Mouse (Mus musculus) CH12.LX (cell line): ENCODE results near the gene Syt3. TPM values are rescaled to one million over a fixed set of nuclear protein-coding genes. Genes with fewer than 3 reads are reported as not detected.

Experiments used
- DNase-seq: peaks from one replicate; pipeline ENCODE4 v3.0.0-alpha.2; 2013; ENCODE audit errors: extremely low read depth
- H3K27ac ChIP-seq: 2 replicates; pipeline ENCODE4 v1.5.1; 2012; ENCODE audit warnings: low read depth, mild to moderate bottlenecking, control low read depth, moderate library complexity; ENCODE audit not compliant: insufficient read depth
- H3K27me3 ChIP-seq: replicated peaks from 2 replicates; pipeline ENCODE3; 2012; ENCODE audit warnings: inconsistent platforms
- H3K36me3 ChIP-seq, 2 experiments: replicated peaks in 1 of 2; 2 replicates each; pipeline versions ENCODE3 to v1.6.1; 2012; ENCODE audit warnings: inconsistent platforms in 1 of 2, low read length in 1 of 2, mild to moderate bottlenecking in 1 of 2, mixed read lengths in 1 of 2, moderate library complexity in 1 of 2; ENCODE audit not compliant: control insufficient read depth in 1 of 2, insufficient read depth in 1 of 2
- H3K4me1 ChIP-seq, 2 experiments: 2 replicates each; pipeline ENCODE4 v1.6.1; 2012; ENCODE audit warnings: inconsistent platforms in 1 of 2, moderate library complexity in 1 of 2; ENCODE audit not compliant: insufficient read depth in 2 of 2, control insufficient read depth in 1 of 2
- H3K4me2 ChIP-seq: 2 replicates; pipeline ENCODE4 v1.6.1; 2012; ENCODE audit warnings: low read depth, mild to moderate bottlenecking, control low read depth; ENCODE audit not compliant: poor library complexity, insufficient read depth, severe bottlenecking
- H3K4me3 ChIP-seq, 3 experiments: fragments of 150-350 bp in 1 of 3; sonication (generic) in 1 of 3; replicated peaks in 1 of 3; 2 replicates each; pipeline versions ENCODE3 to v1.5.1; 2011 to 2012; ENCODE audit warnings: low read depth in 2 of 3, low read length in 2 of 3, mild to moderate bottlenecking in 2 of 3, moderate library complexity in 2 of 3, control low read depth in 1 of 3, improper control_type of control experiment in 1 of 3, inconsistent platforms in 1 of 3, mixed read lengths in 1 of 3; ENCODE audit not compliant: poor library complexity in 1 of 3
- H3K79me2 ChIP-seq: replicated peaks from 2 replicates; pipeline ENCODE4 v1.6.1; 2012; ENCODE audit warnings: mild to moderate bottlenecking, moderate library complexity; ENCODE audit not compliant: control insufficient read depth, poor library complexity, insufficient read depth, severe bottlenecking; ENCODE audit errors: extremely low read depth
- H3K9ac ChIP-seq: 2 replicates; pipeline ENCODE4 v1.6.1; 2012; ENCODE audit warnings: low read depth, mild to moderate bottlenecking, control low read depth, moderate library complexity; ENCODE audit not compliant: insufficient read depth
- H3K9me3 ChIP-seq: replicated peaks from 2 replicates; pipeline ENCODE3; 2012; ENCODE audit warnings: low read length, inconsistent platforms, mixed read lengths
- BHLHE40 ChIP-seq: IDR thresholded peaks from 2 replicates; pipeline ENCODE4 v1.6.1; 2011; ENCODE audit warnings: mild to moderate bottlenecking, low read depth, low read length, improper control_type of control experiment
- CHD2 ChIP-seq: IDR thresholded peaks from 2 replicates; pipeline ENCODE4 v1.6.1; 2011; ENCODE audit warnings: low read length, improper control_type of control experiment
- CTCF ChIP-seq, 2 experiments: IDR thresholded peaks in 1 of 2; conservative IDR thresholded peaks in 1 of 2; 2 replicates each; pipeline ENCODE4 v1.5.1; 2011 to 2012; ENCODE audit warnings: low read depth in 2 of 2, low read length in 2 of 2, improper control_type of control experiment in 1 of 2, inconsistent platforms in 1 of 2, mild to moderate bottlenecking in 1 of 2, moderate library complexity in 1 of 2
- E2F4 ChIP-seq: IDR thresholded peaks from 2 replicates; pipeline ENCODE4 v1.6.1; 2011; ENCODE audit warnings: low read depth, low read length, improper control_type of control experiment; ENCODE audit not compliant: insufficient replicate concordance
- ELF1 ChIP-seq: IDR thresholded peaks from 2 replicates; pipeline ENCODE4 v1.6.1; 2014; ENCODE audit warnings: low read depth, mild to moderate bottlenecking, inconsistent platforms, low read length, improper control_type of control experiment
- IRF4 ChIP-seq: IDR thresholded peaks from 2 replicates; pipeline ENCODE4 v1.6.1; 2014; ENCODE audit warnings: low read depth, mild to moderate bottlenecking, inconsistent platforms, low read length, improper control_type of control experiment
- MAFK ChIP-seq: IDR thresholded peaks from 2 replicates; pipeline ENCODE4 v1.6.1; 2011; ENCODE audit warnings: low read length, improper control_type of control experiment; ENCODE audit not compliant: insufficient replicate concordance
- MAX ChIP-seq: IDR thresholded peaks from 2 replicates; pipeline ENCODE4 v1.6.1; 2011; ENCODE audit warnings: low read length, improper control_type of control experiment
- MEF2A ChIP-seq: IDR thresholded peaks from 2 replicates; pipeline ENCODE4 v1.6.1; 2014; ENCODE audit warnings: low read depth, mild to moderate bottlenecking, inconsistent platforms, low read length, improper control_type of control experiment, borderline replicate concordance
- MXI1 ChIP-seq: IDR thresholded peaks from 2 replicates; pipeline ENCODE4 v1.6.1; 2011; ENCODE audit warnings: mild to moderate bottlenecking, low read depth, low read length, improper control_type of control experiment
- MYC ChIP-seq: IDR thresholded peaks from 2 replicates; pipeline ENCODE4 v1.6.1; 2011; ENCODE audit warnings: low read depth, mild to moderate bottlenecking, improper control_type of control experiment, low read length
- NRF1 ChIP-seq: IDR thresholded peaks from 2 replicates; pipeline ENCODE4 v1.6.1; 2014; ENCODE audit warnings: low read depth, mild to moderate bottlenecking, inconsistent platforms, low read length, improper control_type of control experiment, moderate library complexity
- PAX5 ChIP-seq: IDR thresholded peaks from 2 replicates; pipeline ENCODE4 v1.6.1; 2012; ENCODE audit warnings: low read length, inconsistent platforms, mixed read lengths
- POLR2A ChIP-seq: IDR thresholded peaks from 2 replicates; pipeline ENCODE4 v1.6.1; 2011; ENCODE audit warnings: low read depth, mild to moderate bottlenecking, improper control_type of control experiment, low read length
- POLR2AphosphoS2 ChIP-seq: IDR thresholded peaks from 2 replicates; pipeline ENCODE4 v1.6.1; 2011; ENCODE audit warnings: low read depth, low read length, improper control_type of control experiment
- RAD21 ChIP-seq: IDR thresholded peaks from 2 replicates; pipeline ENCODE4 v1.6.1; 2011; ENCODE audit warnings: low read depth, mild to moderate bottlenecking, low read length, improper control_type of control experiment, moderate library complexity
- RCOR1 ChIP-seq: conservative IDR thresholded peaks from 2 replicates; pipeline ENCODE4 v1.6.1; 2012; ENCODE audit warnings: low read depth, mild to moderate bottlenecking, inconsistent platforms, low read length, improper control_type of control experiment
- SIN3A ChIP-seq: IDR thresholded peaks from 2 replicates; pipeline ENCODE4 v1.6.1; 2012; ENCODE audit warnings: low read length, improper control_type of control experiment, inconsistent platforms
- SMC3 ChIP-seq: IDR thresholded peaks from 2 replicates; pipeline ENCODE4 v1.6.1; 2011; ENCODE audit warnings: low read depth, low read length, improper control_type of control experiment
- TBP ChIP-seq: conservative IDR thresholded peaks from 2 replicates; pipeline ENCODE4 v1.6.1; 2011; ENCODE audit warnings: low read depth, low read length, improper control_type of control experiment
- TCF12 ChIP-seq: IDR thresholded peaks from 2 replicates; pipeline ENCODE4 v1.6.1; 2014; ENCODE audit warnings: low read depth, mild to moderate bottlenecking, inconsistent platforms, low read length, improper control_type of control experiment
- UBTF ChIP-seq: IDR thresholded peaks from 2 replicates; pipeline ENCODE4 v1.6.1; 2012; ENCODE audit warnings: low read depth, mild to moderate bottlenecking, inconsistent platforms, low read length, improper control_type of control experiment, moderate library complexity
- USF1 ChIP-seq: IDR thresholded peaks from 2 replicates; pipeline ENCODE4 v1.6.1; 2014; ENCODE audit warnings: low read depth, mild to moderate bottlenecking, inconsistent platforms, low read length, improper control_type of control experiment
- USF2 ChIP-seq: conservative IDR thresholded peaks from 2 replicates; pipeline ENCODE4 v1.6.1; 2011; ENCODE audit warnings: low read depth, low read length, improper control_type of control experiment
- ZC3H11A ChIP-seq: IDR thresholded peaks from 2 replicates; pipeline ENCODE4 v1.6.1; 2012; ENCODE audit warnings: low read depth, mild to moderate bottlenecking, inconsistent platforms, low read length, improper control_type of control experiment
- ZMIZ1 ChIP-seq: IDR thresholded peaks from 2 replicates; pipeline ENCODE4 v1.6.1; 2012; ENCODE audit warnings: low read depth, mild to moderate bottlenecking, inconsistent platforms, low read length, improper control_type of control experiment
- ZNF384 ChIP-seq: IDR thresholded peaks from 2 replicates; pipeline ENCODE4 v1.6.1; 2012; ENCODE audit warnings: low read depth, low read length, improper control_type of control experiment, inconsistent platforms
- dilution Hi-C: fragments of 300-500 bp; cut with MboI; formaldehyde crosslinking; loops from 2 replicates; pipeline ENCODE4 v1.14.3; 2020; ENCODE audit warnings: low sequenced_read_pairs; ENCODE audit not compliant: extremely low pct_unique_long_range_greater_than_20kb, extremely low pct_ligation_motif_present
- in situ Hi-C: fragments of 300-500 bp; cut with MboI; formaldehyde crosslinking; loops from 3 replicates; pipeline ENCODE4 v1.14.3; 2019; ENCODE audit warnings: low sequenced_read_pairs, low pct_ligation_motif_present, low pct_unique_long_range_greater_than_20kb, mixed read lengths
- polyA plus RNA-seq: library from polyadenylated mRNA; unstranded; fragments of >175 nt; gene quantifications from 2 replicates; pipeline ENCODE4 v1.2.1, GENCODE M21; 2012; ENCODE audit warnings: low read depth; ENCODE audit not compliant: insufficient read length
- total RNA-seq, 2 experiments: library from RNA; depleted of rRNA; stranded (reverse); fragments of 300-350 nt in 1 of 2; fragments of >200 nt in 1 of 2; gene quantifications; 2 replicates each; pipeline ENCODE4 v1.2.3; 2012 to 2014

Syt3 gene
- total and polyA plus RNA-seq, 3 experiments, result 0.08 to 0.30 (median 0.11) TPM

DNA sequence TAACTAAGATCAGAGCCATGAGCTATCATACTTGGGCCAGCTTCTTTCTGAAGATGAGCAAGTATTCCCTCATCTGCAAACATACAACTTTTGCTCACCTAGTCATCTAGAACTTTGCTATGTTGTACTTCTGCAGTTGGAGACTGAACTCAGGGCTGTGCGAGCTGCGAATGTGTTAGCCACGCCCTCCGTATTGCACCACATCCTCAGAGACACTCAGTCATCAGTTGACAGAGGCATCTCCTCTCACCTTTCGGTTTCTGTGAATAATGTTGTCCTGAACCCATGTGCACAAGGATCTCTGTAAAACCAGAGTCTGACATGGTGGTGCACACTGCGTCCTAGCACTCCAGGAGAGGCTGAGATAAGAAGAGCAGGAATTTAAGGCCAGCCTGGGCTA is 17.8 kb downstream of the Syt3 start:
- peak; percentile 12 for DNase-seq
- Histone ChIP-seq H3K9me3 (no peaks in the 10 kb centered on the region), H3K9ac (no peak overlapping the region), H3K27ac (no peak overlapping the region), H3K4me3 (no peak overlapping the region), H3K4me2 (no peak overlapping the region), H3K36me3 (no peaks in the 10 kb centered on the region), H3K4me1 (peaks cover 3 to 14% of the 10 kb centered on the region in 2 experiments; a peak in 2 of 4 replicates), H3K27me3 (peaks cover 51% of the 10 kb centered on the region), H3K79me2 (no peaks in the 10 kb centered on the region)
- TF ChIP-seq NRF1, result no peak
- TF ChIP-seq RAD21, result no peak
- no peak for TF ChIP-seq IRF4
- TF ChIP-seq MAX, result no peak
- TF ChIP-seq ZNF384, result no peak
- no peak for TF ChIP-seq MEF2A
- TF ChIP-seq ZMIZ1, result no peak
- no peak for TF ChIP-seq POLR2AphosphoS2
- TF ChIP-seq CTCF (conservative IDR thresholded peaks at IDR 0.05 in 1 of 2, IDR thresholded peaks at IDR 0.05 in 1 of 2; ENCODE audit: low read depth in 2 of 2, low read length in 2 of 2), result no peak
- TF ChIP-seq MAFK, result no peak
- TF ChIP-seq SMC3, result no peak
- no peak for TF ChIP-seq RCOR1
- no peak for TF ChIP-seq POLR2A
- in situ Hi-C loops, result loop anchor here (5.0 kb wide), 1 partner anchor 71 kb away; no protein-coding TSS in a partner anchor
- dilution Hi-C loops, result no loop called here

DNA sequence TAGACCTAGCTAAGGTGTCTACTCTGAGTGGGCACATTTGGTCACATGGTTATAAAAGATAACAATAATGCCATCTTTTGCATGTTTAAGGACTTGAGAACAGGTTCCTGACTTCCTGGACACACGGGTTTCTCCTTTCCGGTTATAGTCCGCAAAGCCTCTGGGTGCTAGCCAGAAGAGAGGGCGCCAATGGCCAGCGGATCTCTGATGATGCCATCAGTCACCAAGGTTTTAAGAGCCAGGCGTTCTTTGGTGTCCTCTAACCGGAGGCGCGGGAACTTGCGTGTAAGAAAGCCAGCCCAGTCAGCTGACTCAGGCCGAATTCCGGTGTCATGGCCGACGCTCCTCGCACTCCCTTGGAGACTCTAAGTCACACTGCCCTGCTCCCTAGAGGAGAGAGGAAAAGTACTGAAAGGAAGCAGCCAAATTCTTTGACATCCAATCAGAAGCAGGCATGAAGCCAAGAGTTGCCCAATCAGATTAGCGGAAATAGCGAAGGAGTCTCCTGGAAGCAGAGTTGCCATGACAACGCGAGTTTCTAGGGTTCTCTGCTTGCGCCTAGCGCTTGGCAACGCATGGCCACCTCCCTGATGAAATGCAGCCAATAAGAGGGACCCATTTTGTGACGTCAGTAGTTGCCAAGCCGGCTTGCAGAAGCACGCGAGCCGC is 21.6 kb downstream of the Syt3 start:
- Histone ChIP-seq H3K27ac (no peak overlapping the region), H3K36me3 (no peaks in the 10 kb centered on the region)
- DNase-seq, result peak; percentile 99

More for the DNA sequence above, 21.6 kb downstream of the Syt3 start:
- peak overlapping the region in 2 of 3 experiments; percentile 31 to 46 for H3K4me3 ChIP-seq
- H3K4me2 ChIP-seq, result peak overlapping the region; percentile 14; the same call in 1 of the 2 replicates
- no peaks in the 10 kb centered on the region for H3K79me2 ChIP-seq
- peaks cover 3 to 8% of the 10 kb centered on the region in 2 experiments; a peak in 2 of 4 replicates for H3K4me1 ChIP-seq
- H3K9me3 ChIP-seq, result no peaks in the 10 kb centered on the region
- in situ Hi-C loops (no loop called here), dilution Hi-C loops (no loop called here)
- peaks cover 71% of the 10 kb centered on the region for H3K27me3 ChIP-seq
- TF ChIP-seq CTCF (conservative IDR thresholded peaks at IDR 0.05 in 1 of 2, IDR thresholded peaks at IDR 0.05 in 1 of 2; ENCODE audit: low read depth in 2 of 2, low read length in 2 of 2) (no peak), MEF2A (no peak), CHD2 (peak; percentile 98), UBTF (no peak), PAX5 (no peak), BHLHE40 (0 out of 2 replicates have a peak, but pooled peaks have one; percentile 29), ZC3H11A (no peak), POLR2A (peak; percentile 63), MXI1 (peak; percentile 98), E2F4 (peak; percentile 80; the same call in 1 of the 2 replicates), USF2 (peak; percentile 63; the same call in 1 of the 2 replicates), SIN3A (peak; percentile 77; the same call in 1 of the 2 replicates), TCF12 (0 out of 2 replicates have a peak, but pooled peaks have one; percentile 39), ELF1 (peak; percentile 57; the same call in 1 of the 2 replicates), MAX (peak; percentile 70), IRF4 (0 out of 2 replicates have a peak, but pooled peaks have one; percentile 23), TBP (0 out of 2 replicates have a peak, but pooled peaks have one; percentile 25), MYC (0 out of 2 replicates have a peak, but pooled peaks have one; percentile 35), USF1 (peak; percentile 82)
- peak overlapping the region; percentile 6; the same call in 1 of the 2 replicates for H3K9ac ChIP-seq
